Mouse (Mus musculus): Measurements from ENCODE around the gene Abhd14a. TPM values are rescaled to one million over a fixed set of nuclear protein-coding genes. Genes with fewer than 3 reads are reported as not detected.

The Abhd14a gene
- polyA plus RNA-seq, 1 experiment from 2014 or later: 75.2 TPM

- H3K4me1 ChIP-seq: peaks cover 31% of the 10 kb centered on the region
- 84% methylated on average over 7 of the region's 7 CpGs for WGBS
- H3K9ac ChIP-seq: no peak overlapping the region
- no peaks in the 10 kb centered on the region for H3K9me3 ChIP-seq
- peaks cover 15% of the 10 kb centered on the region for H3K36me3 ChIP-seq
- H3K4me3 ChIP-seq: no peak overlapping the region
- H3K27me3 ChIP-seq: peaks cover 11% of the 10 kb centered on the region
- no peak for ATAC-seq (ENCODE audit: insufficient number of reproducible peaks, insufficient read depth, low FRiP score, low TSS enrichment, low read depth)
- H3K4me2 ChIP-seq: no peak overlapping the region
- H3K27ac ChIP-seq: no peak overlapping the region
These were observed 20.3 kb upstream of the Abhd14a start for GRCm38 (mm10) chr9:106467746-106468145.

GRCm38 (mm10) chr9:106466721-106467120 is 19.2 kb upstream of the Abhd14a start:
- H3K4me2 ChIP-seq: no peak overlapping the region
- H3K36me3 ChIP-seq: peaks cover 24% of the 10 kb centered on the region

GRCm38 (mm10) chr9:106465571-106466200 is 18.2 kb upstream of the Abhd14a start, which contains the start of gene Gpr62:
TSS of gene Gpr62 (minus strand) at chr9:106465938.
- peaks cover 34% of the 10 kb centered on the region for H3K36me3 ChIP-seq
- 33% methylated on average over 26 of the region's 26 CpGs for WGBS
- H3K9ac ChIP-seq: peak within 1 kb of the TSS; percentile 77
- peak within 1 kb of the TSS; percentile 98 for H3K4me2 ChIP-seq
- no peak for ATAC-seq (ENCODE audit: insufficient number of reproducible peaks, insufficient read depth, low FRiP score, low TSS enrichment, low read depth)
- peaks cover 11% of the 10 kb centered on the region for H3K27me3 ChIP-seq
- H3K4me3 ChIP-seq: peak within 1 kb of the TSS; percentile 59
- peaks cover 19% of the 10 kb centered on the region for H3K4me1 ChIP-seq
- no peaks in the 10 kb centered on the region for H3K9me3 ChIP-seq
- no peak within 1 kb of the TSS for H3K27ac ChIP-seq

More at GRCm38 (mm10) chr9:106466721-106467120, 19.2 kb upstream of the Abhd14a start:
- Histone ChIP-seq H3K9ac (no peak overlapping the region), H3K4me1 (peaks cover 24% of the 10 kb centered on the region), H3K4me3 (no peak overlapping the region), H3K27ac (no peak overlapping the region), H3K27me3 (peaks cover 11% of the 10 kb centered on the region), H3K9me3 (no peaks in the 10 kb centered on the region)
- WGBS: 89% methylated on average over 6 of the region's 6 CpGs
- no peak for ATAC-seq (ENCODE audit: insufficient number of reproducible peaks, insufficient read depth, low FRiP score, low TSS enrichment, low read depth)

GRCm38 (mm10) chr9:106464751-106465541 is 17.5 kb upstream of the Abhd14a start:
- Histone ChIP-seq H3K36me3 (peaks cover 41% of the 10 kb centered on the region), H3K9me3 (no peaks in the 10 kb centered on the region), H3K27me3 (peaks cover 11% of the 10 kb centered on the region), H3K9ac (peak overlapping the region; percentile 77), H3K27ac (no peak overlapping the region), H3K4me1 (peaks cover 25% of the 10 kb centered on the region), H3K4me2 (peak overlapping the region; percentile 98), H3K4me3 (peak overlapping the region; percentile 59)
- WGBS: 3% methylated on average over 99 of the region's 99 CpGs
- peak; percentile 23; the same call in 1 of the 2 replicates for ATAC-seq (ENCODE audit: insufficient number of reproducible peaks, insufficient read depth, low FRiP score, low TSS enrichment, low read depth)

GRCm38 (mm10) chr9:106463122-106464063 is 15.9 kb upstream of the Abhd14a start:
- peaks cover 11% of the 10 kb centered on the region for H3K27me3 ChIP-seq
- WGBS: 80% methylated on average over 21 of the region's 21 CpGs
- no peak overlapping the region for H3K4me3 ChIP-seq
- no peak for ATAC-seq (ENCODE audit: insufficient number of reproducible peaks, insufficient read depth, low FRiP score, low TSS enrichment, low read depth)
- H3K9me3 ChIP-seq: no peaks in the 10 kb centered on the region
- peaks cover 36% of the 10 kb centered on the region for H3K4me1 ChIP-seq
- peaks cover 49% of the 10 kb centered on the region for H3K36me3 ChIP-seq
- 0 out of 2 replicates have a peak overlapping the region, but pooled peaks have one; percentile 16 for H3K9ac ChIP-seq
- no peak overlapping the region for H3K4me2 ChIP-seq
- no peak overlapping the region; the same call in 1 of the 2 replicates for H3K27ac ChIP-seq

- no peak for ATAC-seq (ENCODE audit: insufficient number of reproducible peaks, insufficient read depth, low FRiP score, low TSS enrichment, low read depth)
- Histone ChIP-seq H3K9me3 (no peaks in the 10 kb centered on the region), H3K27me3 (peaks cover 11% of the 10 kb centered on the region), H3K27ac (no peak overlapping the region), H3K9ac (no peak overlapping the region), H3K36me3 (peaks cover 55% of the 10 kb centered on the region), H3K4me3 (no peak overlapping the region), H3K4me1 (peaks cover 46% of the 10 kb centered on the region), H3K4me2 (no peak overlapping the region)
- WGBS: 89% methylated on average over 12 of the region's 12 CpGs
These were observed 14.9 kb upstream of the Abhd14a start for GRCm38 (mm10) chr9:106462430-106462800.

- Histone ChIP-seq H3K4me1 (peaks cover 52% of the 10 kb centered on the region), H3K9ac (no peak overlapping the region), H3K36me3 (peaks cover 55% of the 10 kb centered on the region), H3K27me3 (peaks cover 11% of the 10 kb centered on the region), H3K4me2 (no peak overlapping the region), H3K4me3 (no peak overlapping the region), H3K9me3 (no peaks in the 10 kb centered on the region), H3K27ac (no peak overlapping the region)
- 78% methylated on average over 16 of the region's 16 CpGs for WGBS
- no peak for ATAC-seq (ENCODE audit: insufficient number of reproducible peaks, insufficient read depth, low FRiP score, low TSS enrichment, low read depth)
These were observed 14.4 kb upstream of the Abhd14a start for GRCm38 (mm10) chr9:106461641-106462429.

GRCm38 (mm10) chr9:106461026-106461415 is 13.5 kb upstream of the Abhd14a start:
- no peak overlapping the region for H3K4me2 ChIP-seq
- H3K27me3 ChIP-seq: peaks cover 11% of the 10 kb centered on the region
- peaks cover 55% of the 10 kb centered on the region for H3K36me3 ChIP-seq
- no peak for ATAC-seq (ENCODE audit: insufficient number of reproducible peaks, insufficient read depth, low FRiP score, low TSS enrichment, low read depth)
- peaks cover 59% of the 10 kb centered on the region for H3K4me1 ChIP-seq
- H3K9ac ChIP-seq: no peak overlapping the region
- H3K4me3 ChIP-seq: no peak overlapping the region
- H3K9me3 ChIP-seq: no peaks in the 10 kb centered on the region
- no peak overlapping the region for H3K27ac ChIP-seq
- WGBS: 89% methylated on average over 9 of the region's 9 CpGs

GRCm38 (mm10) chr9:106460401-106461025 is 13.0 kb upstream of the Abhd14a start:
- H3K9me3 ChIP-seq: no peaks in the 10 kb centered on the region
- no peak for ATAC-seq (ENCODE audit: insufficient number of reproducible peaks, insufficient read depth, low FRiP score, low TSS enrichment, low read depth)
- no peak overlapping the region for H3K9ac ChIP-seq
- no peak overlapping the region for H3K4me2 ChIP-seq
- H3K4me3 ChIP-seq: no peak overlapping the region
- peaks cover 55% of the 10 kb centered on the region for H3K36me3 ChIP-seq
- WGBS: 66% methylated on average over 18 of the region's 18 CpGs
- H3K27ac ChIP-seq: no peak overlapping the region
- peaks cover 59% of the 10 kb centered on the region for H3K4me1 ChIP-seq
- peaks cover 11% of the 10 kb centered on the region; the same call in 1 of the 2 replicates for H3K27me3 ChIP-seq

GRCm38 (mm10) chr9:106459946-106460345 is 12.5 kb upstream of the Abhd14a start:
- Histone ChIP-seq H3K4me2 (no peak overlapping the region), H3K27ac (no peak overlapping the region), H3K36me3 (peaks cover 55% of the 10 kb centered on the region), H3K4me3 (no peak overlapping the region), H3K27me3 (peaks cover 11% of the 10 kb centered on the region; the same call in 1 of the 2 replicates), H3K9ac (no peak overlapping the region), H3K9me3 (no peaks in the 10 kb centered on the region), H3K4me1 (peaks cover 60% of the 10 kb centered on the region)
- no peak for ATAC-seq (ENCODE audit: insufficient number of reproducible peaks, insufficient read depth, low FRiP score, low TSS enrichment, low read depth)
- WGBS: 81% methylated on average over 15 of the region's 15 CpGs
